Mouse (Mus musculus) spleen, adult 2 months (tissue): ENCODE results near the gene Upp2.

Experiments used
- CTCF ChIP-seq: fragments of 200-500 bp; IDR thresholded peaks from 2 replicates; pipeline ENCODE4 v1.5.1; 2011; ENCODE audit warnings: mild to moderate bottlenecking, inconsistent platforms; ENCODE audit not compliant: insufficient read depth, insufficient read length, insufficient replicate concordance; ENCODE audit errors: extremely low read depth
- POLR2A ChIP-seq: fragments of 200-500 bp; IDR thresholded peaks from 2 replicates; pipeline ENCODE4 v1.6.1; 2011; ENCODE audit warnings: low read depth, low read length, inconsistent platforms

DNA sequence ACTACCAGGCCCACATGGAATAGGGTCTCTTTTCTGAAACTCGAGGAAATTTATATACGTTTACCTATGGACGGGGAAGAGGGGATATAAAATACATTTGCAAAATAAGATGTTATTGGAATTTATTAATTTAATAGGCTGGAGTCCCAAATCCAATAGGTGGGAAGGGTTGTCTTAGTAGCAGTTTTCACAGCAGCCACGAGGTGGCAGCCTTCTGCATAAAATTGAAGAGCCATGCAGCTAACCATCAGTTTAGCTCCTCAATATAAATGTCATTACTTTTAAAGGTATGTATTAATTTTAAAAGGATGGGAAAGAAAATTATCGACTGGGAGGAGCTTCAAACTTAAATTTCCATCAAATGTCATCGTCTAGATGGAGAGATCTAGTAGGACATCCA lies 113.7 kb downstream of the Upp2 start:
- TF ChIP-seq POLR2A, result no peak
- no peak for TF ChIP-seq CTCF
